Mouse (Mus musculus): Measurements from ENCODE around the gene Pask. TPM values are rescaled to one million over a fixed set of nuclear protein-coding genes. Genes with fewer than 3 reads are reported as not detected.

The Pask gene
- polyA plus RNA-seq, 1 experiment from 2014 or later: 19.7 TPM

DNA sequence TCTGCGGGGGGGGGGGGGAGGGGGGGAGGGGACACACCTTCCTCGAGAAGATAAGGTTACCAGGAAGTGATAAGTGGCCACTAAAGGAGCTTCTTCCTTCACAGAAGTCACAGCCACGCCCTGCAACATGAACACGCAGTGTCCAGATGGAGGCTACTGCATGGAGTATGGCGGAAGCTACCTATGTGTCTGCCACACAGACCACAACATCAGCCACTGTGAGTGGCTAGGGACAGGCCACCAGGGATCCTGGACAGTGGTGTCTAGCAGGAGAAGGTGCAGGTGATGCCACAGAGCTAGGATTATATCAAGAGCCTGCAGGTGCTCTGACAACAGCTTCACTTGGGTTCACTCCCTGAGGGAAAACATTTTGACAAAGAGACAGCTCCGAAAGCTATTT is 71.5 kb downstream of the Pask start:
- no peaks in the 10 kb centered on the region for H3K36me3 ChIP-seq
- peaks cover 4% of the 10 kb centered on the region; the same call in 1 of the 2 replicates for H3K27me3 ChIP-seq (ENCODE audit: insufficient read depth, poor library complexity, severe bottlenecking)
- no peak for DNase-seq (ENCODE audit: low spot score)
- peaks cover 5% of the 10 kb centered on the region for H3K4me1 ChIP-seq (replicated peaks)
- H3K27ac ChIP-seq: no peak overlapping the region
- no peak overlapping the region for H3K4me3 ChIP-seq
- WGBS: 89% methylated on average over 6 of the region's 6 CpGs
- no peaks in the 10 kb centered on the region for H3K9me3 ChIP-seq

DNA sequence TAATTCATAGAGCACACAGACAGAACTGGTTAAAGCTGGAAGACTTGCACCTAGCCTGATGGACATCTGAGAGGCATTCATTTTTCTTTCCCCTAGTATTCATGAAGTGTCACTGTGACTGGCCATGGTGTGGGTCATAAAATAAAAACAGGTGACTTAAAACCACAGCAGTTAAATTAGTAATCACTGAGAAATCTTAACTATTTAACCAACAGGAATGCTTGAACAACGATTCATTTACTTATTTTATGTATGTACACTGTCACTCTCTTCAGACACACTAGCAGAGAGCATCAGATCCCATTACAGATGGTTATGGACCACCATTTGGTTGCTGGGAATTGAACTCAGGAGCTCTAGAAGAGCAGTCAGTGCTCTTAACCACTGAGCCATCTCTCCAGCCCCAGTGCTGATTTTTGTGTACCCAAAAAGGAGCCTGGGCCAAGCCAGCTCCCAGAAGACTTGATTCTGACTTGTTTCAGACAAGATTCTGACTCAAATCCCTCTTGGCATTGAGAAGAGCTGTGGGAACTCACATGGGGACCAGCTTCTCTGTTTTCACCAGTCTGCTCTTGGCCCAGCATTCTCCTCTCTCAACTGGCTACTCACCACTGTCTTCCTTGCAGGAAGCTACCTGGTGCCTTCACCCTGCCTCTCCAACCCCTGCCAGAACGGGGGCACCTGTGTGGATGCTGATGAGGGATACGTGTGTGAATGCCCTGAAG is 72.6 kb downstream of the Pask start:
- no peak for DNase-seq (ENCODE audit: low spot score)
- WGBS: 77% methylated on average over 3 of the region's 3 CpGs
- no peak overlapping the region for H3K4me3 ChIP-seq

DNA sequence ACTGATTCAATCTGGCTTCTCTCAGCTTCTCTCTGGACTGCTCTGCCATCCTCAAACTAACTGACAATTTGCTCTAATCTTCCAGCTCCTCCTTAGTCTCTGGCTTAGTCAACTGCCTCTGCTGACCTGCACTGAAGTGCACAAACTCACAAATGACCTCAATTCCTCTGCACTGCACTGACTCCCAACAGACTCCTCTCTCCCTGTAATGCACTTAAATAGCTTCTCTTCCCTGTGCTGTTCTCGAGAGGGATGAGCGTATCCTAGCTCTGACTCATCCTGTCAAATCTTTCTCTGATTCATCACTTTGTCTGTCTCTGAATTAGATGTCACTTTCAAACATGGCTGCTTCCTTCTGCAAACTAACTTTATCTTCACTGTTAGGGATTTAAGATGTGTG is 75.0 kb downstream of the Pask start:
- Histone ChIP-seq H3K4me1 (replicated peaks) (peaks cover 5% of the 10 kb centered on the region), H3K9me3 (no peaks in the 10 kb centered on the region), H3K27ac (no peak overlapping the region), H3K36me3 (no peaks in the 10 kb centered on the region), H3K4me3 (no peak overlapping the region), H3K27me3 (ENCODE audit: insufficient read depth, poor library complexity, severe bottlenecking) (peaks cover 4% of the 10 kb centered on the region; the same call in 1 of the 2 replicates)
- 86% methylated on average over 2 of the region's 2 CpGs for WGBS
- no peak for DNase-seq (ENCODE audit: low spot score)

More for the DNA sequence above, 72.6 kb downstream of the Pask start:
- peaks cover 5% of the 10 kb centered on the region for H3K4me1 ChIP-seq (replicated peaks)
- H3K27ac ChIP-seq: no peak overlapping the region
- H3K9me3 ChIP-seq: no peaks in the 10 kb centered on the region
- peaks cover 4% of the 10 kb centered on the region; the same call in 1 of the 2 replicates for H3K27me3 ChIP-seq (ENCODE audit: insufficient read depth, poor library complexity, severe bottlenecking)
- no peaks in the 10 kb centered on the region for H3K36me3 ChIP-seq

GRCm38 (mm10) chr1:93267207-93267606 is 76.1 kb downstream of the Pask start:
- no peak for DNase-seq (ENCODE audit: low spot score)
- no peak overlapping the region for H3K27ac ChIP-seq
- 45% methylated on average over 3 of the region's 3 CpGs for WGBS

More at GRCm38 (mm10) chr1:93267207-93267606, 76.1 kb downstream of the Pask start:
- H3K27me3 ChIP-seq (ENCODE audit: insufficient read depth, poor library complexity, severe bottlenecking): peaks cover 4% of the 10 kb centered on the region; the same call in 1 of the 2 replicates
- no peaks in the 10 kb centered on the region for H3K36me3 ChIP-seq
- H3K4me3 ChIP-seq: no peak overlapping the region
- peaks cover under 1% of the 10 kb centered on the region; the same call in 1 of the 2 replicates for H3K4me1 ChIP-seq (replicated peaks)
- H3K9me3 ChIP-seq: no peaks in the 10 kb centered on the region

Other genes with a start within 250 kb of the Pask start
- gene Kif1a, start 241.5 kb downstream of the Pask start, polyA plus RNA-seq (2016; fragmentation: Nextera tagmentation; extraction: Ambion mirVana): 48.2 and 79.0 TPM in 2 replicates
- not detected in 2 replicates for gene Agxt, start 208.2 kb downstream of the Pask start, polyA plus RNA-seq (2016; fragmentation: Nextera tagmentation; extraction: Ambion mirVana)
- 0.78 and 1.1 TPM in 2 replicates for gene 2310007B03Rik, start 182.5 kb downstream of the Pask start, polyA plus RNA-seq (2016; fragmentation: Nextera tagmentation; extraction: Ambion mirVana)
- 0.07 and 0.30 TPM in 2 replicates for gene Crocc2, start 174.8 kb downstream of the Pask start, polyA plus RNA-seq (2016; fragmentation: Nextera tagmentation; extraction: Ambion mirVana)
- 3.4 and 3.5 TPM in 2 replicates for gene Sned1, start 107.6 kb downstream of the Pask start, polyA plus RNA-seq (2016; fragmentation: Nextera tagmentation; extraction: Ambion mirVana)
- gene Mterf4, start 37.6 kb downstream of the Pask start, polyA plus RNA-seq (2016; fragmentation: Nextera tagmentation; extraction: Ambion mirVana): 33.5 and 37.5 TPM in 2 replicates
- 74.2 and 78.5 TPM in 2 replicates for gene Ppp1r7, start 628 bp downstream of the Pask start, polyA plus RNA-seq (2016; fragmentation: Nextera tagmentation; extraction: Ambion mirVana)
- gene Ano7, start 30.4 kb upstream of the Pask start, polyA plus RNA-seq (2016; fragmentation: Nextera tagmentation; extraction: Ambion mirVana): 0.07 and 0.29 TPM in 2 replicates
- 98.3 and 113 TPM in 2 replicates for gene Hdlbp, start 135.3 kb upstream of the Pask start, polyA plus RNA-seq (2016; fragmentation: Nextera tagmentation; extraction: Ambion mirVana)
- 4.1 and 4.8 TPM in 2 replicates for gene Farp2, start 168.6 kb upstream of the Pask start, polyA plus RNA-seq (2016; fragmentation: Nextera tagmentation; extraction: Ambion mirVana)